Mouse (Mus musculus): ENCODE measurements around the gene Camk2n1. TPM values are rescaled to one million over a fixed set of nuclear protein-coding genes. Genes with fewer than 3 reads are reported as not detected.

The Camk2n1 gene
- polyA plus RNA-seq, 1 experiment, result 12.1 TPM

DNA sequence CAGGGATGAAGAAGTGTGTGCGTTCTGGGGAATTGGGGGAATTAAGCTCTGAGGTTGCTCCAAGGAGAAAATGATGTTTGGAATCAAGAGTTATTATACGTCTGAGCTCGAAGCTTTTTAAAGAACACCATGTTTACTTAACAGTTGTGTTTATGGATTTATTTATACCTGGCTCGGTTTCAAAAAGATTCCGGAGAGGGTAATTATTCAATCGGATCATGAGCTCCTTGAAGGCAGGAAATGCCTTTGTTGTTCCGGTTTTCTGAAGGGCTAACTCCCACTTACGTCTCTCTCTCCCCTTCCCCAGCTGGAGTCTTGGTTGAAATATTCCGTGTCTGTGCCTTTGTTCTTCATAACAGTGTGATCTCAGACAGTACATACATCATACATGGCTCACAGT, 26.8 kb downstream of the Camk2n1 start:
- H3K27ac ChIP-seq (ENCODE audit: insufficient read depth, low read length), result no peak overlapping the region
- H3K4me1 ChIP-seq (ENCODE audit: control insufficient read depth, insufficient read depth, low read length), result peaks cover 1% of the 10 kb centered on the region
- TF ChIP-seq POLR2A (IDR thresholded peaks at IDR 0.05; ENCODE audit: insufficient read depth, low read length) (no peak), EP300 (IDR thresholded peaks at IDR 0.05; ENCODE audit: insufficient read depth, low read depth, low read length) (no peak), CTCF (IDR thresholded peaks at IDR 0.05; ENCODE audit: low read depth, low read length) (no peak)
- H3K9ac ChIP-seq (ENCODE audit: low read depth, poor library complexity, severe bottlenecking), result no peak overlapping the region
- H3K9me3 ChIP-seq (replicated peaks; ENCODE audit: control insufficient read depth, insufficient read depth, low read length, poor library complexity, severe bottlenecking), result no peaks in the 10 kb centered on the region
- no peaks in the 10 kb centered on the region for H3K27me3 ChIP-seq (ENCODE audit: control insufficient read depth, insufficient read depth, low read length, poor library complexity, severe bottlenecking)
- H3K36me3 ChIP-seq (ENCODE audit: control insufficient read depth, insufficient read depth, low read length, poor library complexity, severe bottlenecking), result no peaks in the 10 kb centered on the region
- no peak overlapping the region for H3K4me3 ChIP-seq (ENCODE audit: low read depth, low read length)

DNA sequence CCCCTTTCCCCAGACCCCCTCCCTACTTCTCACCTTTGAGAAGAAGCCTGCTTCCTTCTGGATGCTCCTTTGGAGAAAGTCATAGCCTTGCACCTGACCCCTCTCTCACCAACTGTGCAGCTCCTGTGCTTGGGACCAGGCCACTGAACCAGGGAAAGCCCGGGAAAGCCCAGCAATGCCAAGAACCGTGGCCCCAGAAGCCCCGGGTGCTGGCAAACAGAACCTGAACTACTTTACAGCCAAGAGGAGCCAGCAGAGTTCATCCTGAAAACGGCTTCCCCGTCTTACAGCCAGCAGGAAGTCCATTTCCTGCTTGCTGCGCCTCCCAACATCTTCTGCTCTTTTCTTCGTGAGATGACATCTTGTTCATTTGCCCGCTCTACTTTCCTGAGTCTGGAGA, 28.6 kb downstream of the Camk2n1 start:
- TF ChIP-seq POLR2A (IDR thresholded peaks at IDR 0.05; ENCODE audit: insufficient read depth, low read length), result no peak
- no peak for TF ChIP-seq EP300 (IDR thresholded peaks at IDR 0.05; ENCODE audit: insufficient read depth, low read depth, low read length)
- TF ChIP-seq CTCF (IDR thresholded peaks at IDR 0.05; ENCODE audit: low read depth, low read length), result no peak
- no peaks in the 10 kb centered on the region for H3K4me1 ChIP-seq (ENCODE audit: control insufficient read depth, insufficient read depth, low read length)
- no peak overlapping the region for H3K9ac ChIP-seq (ENCODE audit: low read depth, poor library complexity, severe bottlenecking)
- H3K9me3 ChIP-seq (replicated peaks; ENCODE audit: control insufficient read depth, insufficient read depth, low read length, poor library complexity, severe bottlenecking), result no peaks in the 10 kb centered on the region
- H3K27ac ChIP-seq (ENCODE audit: insufficient read depth, low read length), result no peak overlapping the region
- no peaks in the 10 kb centered on the region for H3K36me3 ChIP-seq (ENCODE audit: control insufficient read depth, insufficient read depth, low read length, poor library complexity, severe bottlenecking)
- H3K4me3 ChIP-seq (ENCODE audit: low read depth, low read length), result no peak overlapping the region
- H3K27me3 ChIP-seq (ENCODE audit: control insufficient read depth, insufficient read depth, low read length, poor library complexity, severe bottlenecking), result no peaks in the 10 kb centered on the region

DNA sequence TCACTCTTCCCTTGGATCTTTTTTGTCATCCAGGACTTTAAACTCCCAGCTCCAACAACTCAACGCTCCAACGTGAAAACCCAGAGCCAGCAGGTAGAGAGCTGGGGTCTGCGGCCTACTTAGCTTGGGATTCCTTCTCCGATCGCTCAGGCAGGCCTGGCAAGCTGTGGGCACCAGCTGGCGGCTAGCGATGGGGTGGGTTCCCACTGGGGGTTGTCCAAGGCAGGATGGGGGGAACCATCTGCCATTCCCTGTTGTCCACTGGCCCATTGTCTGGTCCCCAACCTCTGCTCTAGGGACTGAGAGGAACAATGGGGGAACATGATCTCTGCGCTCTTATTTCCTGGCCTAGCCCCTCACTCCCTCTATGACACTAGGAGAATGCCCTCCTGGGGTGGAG, 34.1 kb downstream of the Camk2n1 start:
- Histone ChIP-seq H3K27ac (ENCODE audit: insufficient read depth, low read length) (no peak overlapping the region), H3K4me1 (ENCODE audit: control insufficient read depth, insufficient read depth, low read length) (no peaks in the 10 kb centered on the region), H3K9ac (ENCODE audit: low read depth, poor library complexity, severe bottlenecking) (no peak overlapping the region), H3K36me3 (ENCODE audit: control insufficient read depth, insufficient read depth, low read length, poor library complexity, severe bottlenecking) (no peaks in the 10 kb centered on the region), H3K27me3 (ENCODE audit: control insufficient read depth, insufficient read depth, low read length, poor library complexity, severe bottlenecking) (no peaks in the 10 kb centered on the region), H3K4me3 (ENCODE audit: low read depth, low read length) (no peak overlapping the region), H3K9me3 (replicated peaks; ENCODE audit: control insufficient read depth, insufficient read depth, low read length, poor library complexity, severe bottlenecking) (no peaks in the 10 kb centered on the region)
- no peak for TF ChIP-seq EP300 (IDR thresholded peaks at IDR 0.05; ENCODE audit: insufficient read depth, low read depth, low read length)
- no peak for TF ChIP-seq CTCF (IDR thresholded peaks at IDR 0.05; ENCODE audit: low read depth, low read length)
- TF ChIP-seq POLR2A (IDR thresholded peaks at IDR 0.05; ENCODE audit: insufficient read depth, low read length), result no peak

DNA sequence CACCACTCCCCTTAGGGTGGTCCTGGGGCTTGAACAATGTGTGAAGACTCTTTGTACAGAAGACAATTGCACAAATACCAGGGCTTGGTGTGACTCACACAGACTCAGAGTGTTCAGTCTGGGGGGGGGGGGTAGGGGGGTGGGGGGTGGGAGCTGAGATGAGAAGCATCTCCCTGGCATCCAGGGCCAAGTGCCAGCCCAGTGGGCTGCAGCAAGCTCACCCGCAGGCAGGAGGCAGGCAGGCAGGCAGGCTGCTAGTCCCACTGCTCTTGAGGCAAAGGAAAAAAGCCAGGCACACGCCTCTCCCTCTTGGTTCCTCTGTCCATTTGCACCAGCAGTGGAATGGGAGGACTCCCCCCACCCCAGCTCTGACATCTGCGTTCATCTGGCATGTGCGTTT, 37.0 kb downstream of the Camk2n1 start:
- Histone ChIP-seq H3K36me3 (ENCODE audit: control insufficient read depth, insufficient read depth, low read length, poor library complexity, severe bottlenecking) (no peaks in the 10 kb centered on the region), H3K27me3 (ENCODE audit: control insufficient read depth, insufficient read depth, low read length, poor library complexity, severe bottlenecking) (no peaks in the 10 kb centered on the region), H3K27ac (ENCODE audit: insufficient read depth, low read length) (no peak overlapping the region), H3K9ac (ENCODE audit: low read depth, poor library complexity, severe bottlenecking) (no peak overlapping the region), H3K4me3 (ENCODE audit: low read depth, low read length) (no peak overlapping the region), H3K9me3 (replicated peaks; ENCODE audit: control insufficient read depth, insufficient read depth, low read length, poor library complexity, severe bottlenecking) (no peaks in the 10 kb centered on the region), H3K4me1 (ENCODE audit: control insufficient read depth, insufficient read depth, low read length) (no peaks in the 10 kb centered on the region)
- TF ChIP-seq CTCF (IDR thresholded peaks at IDR 0.05; ENCODE audit: low read depth, low read length) (no peak), EP300 (IDR thresholded peaks at IDR 0.05; ENCODE audit: insufficient read depth, low read depth, low read length) (no peak), POLR2A (IDR thresholded peaks at IDR 0.05; ENCODE audit: insufficient read depth, low read length) (no peak)

DNA sequence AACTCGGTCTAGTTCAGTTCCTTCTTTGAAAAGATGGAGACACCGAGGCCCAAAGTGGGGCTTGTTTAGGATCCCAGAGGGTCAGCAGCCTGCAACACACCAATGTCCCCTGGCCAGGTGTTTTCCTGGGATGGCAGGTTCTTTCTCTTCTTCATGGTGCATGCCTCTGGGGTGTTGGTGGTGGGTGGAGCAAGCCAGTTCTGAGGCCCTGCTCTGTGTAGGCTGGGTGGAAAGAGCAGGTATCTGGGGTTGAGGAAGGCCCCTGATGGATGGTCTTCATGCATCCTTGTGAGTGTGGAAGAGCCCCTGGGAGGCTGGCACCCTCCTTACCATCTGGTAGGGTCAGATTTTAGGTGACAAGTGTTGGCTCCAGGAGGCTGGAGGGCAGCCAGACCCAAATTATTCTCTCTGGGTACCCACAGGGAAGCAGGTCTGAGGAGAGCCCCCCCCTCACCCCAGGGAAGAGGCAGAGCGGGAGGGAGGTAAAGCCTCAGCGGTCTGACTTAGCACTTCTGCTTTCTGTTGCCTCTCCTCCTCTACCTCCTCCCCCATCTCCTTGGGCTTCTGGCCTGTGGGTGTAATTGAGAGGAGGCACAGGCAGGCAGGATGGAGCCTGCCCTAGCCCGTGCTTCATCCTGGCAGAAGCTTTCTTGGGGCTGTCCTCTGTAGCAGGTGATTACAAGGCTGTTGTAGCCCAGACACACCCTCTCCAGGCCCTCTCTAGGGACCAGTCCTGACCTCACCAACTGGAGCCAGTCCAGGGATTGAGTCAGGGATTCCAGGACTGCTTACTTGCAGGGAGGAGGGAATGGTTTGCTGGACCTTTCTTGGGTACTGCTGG, 39.3 kb downstream of the Camk2n1 start:
- TF ChIP-seq CTCF (IDR thresholded peaks at IDR 0.05; ENCODE audit: low read depth, low read length), result no peak
- TF ChIP-seq EP300 (IDR thresholded peaks at IDR 0.05; ENCODE audit: insufficient read depth, low read depth, low read length), result no peak
- TF ChIP-seq POLR2A (IDR thresholded peaks at IDR 0.05; ENCODE audit: insufficient read depth, low read length), result no peak
- Histone ChIP-seq H3K27me3 (ENCODE audit: control insufficient read depth, insufficient read depth, low read length, poor library complexity, severe bottlenecking) (no peaks in the 10 kb centered on the region), H3K9me3 (replicated peaks; ENCODE audit: control insufficient read depth, insufficient read depth, low read length, poor library complexity, severe bottlenecking) (no peaks in the 10 kb centered on the region), H3K9ac (ENCODE audit: low read depth, poor library complexity, severe bottlenecking) (no peak overlapping the region), H3K27ac (ENCODE audit: insufficient read depth, low read length) (no peak overlapping the region), H3K4me1 (ENCODE audit: control insufficient read depth, insufficient read depth, low read length) (peaks cover 2% of the 10 kb centered on the region), H3K36me3 (ENCODE audit: control insufficient read depth, insufficient read depth, low read length, poor library complexity, severe bottlenecking) (no peaks in the 10 kb centered on the region), H3K4me3 (ENCODE audit: low read depth, low read length) (no peak overlapping the region)

DNA sequence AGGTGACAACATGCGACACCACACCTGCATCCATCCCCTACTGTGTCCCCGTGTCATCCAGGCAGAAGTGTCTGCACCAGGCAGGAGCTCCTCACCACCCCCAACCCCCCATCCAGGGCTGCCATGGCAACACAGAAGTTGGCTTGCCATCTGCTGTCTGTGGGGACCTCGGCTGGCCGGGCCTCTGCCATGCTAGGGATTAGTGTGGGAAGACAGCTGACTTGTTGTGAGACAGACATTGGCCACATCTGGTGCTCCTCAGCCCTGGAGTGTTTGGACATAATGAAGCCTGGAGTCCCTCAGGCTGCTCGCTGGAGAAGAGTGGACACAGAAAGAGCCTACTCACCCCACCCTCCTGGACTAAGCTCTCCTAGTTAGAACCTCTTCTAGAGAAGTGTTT, 40.8 kb downstream of the Camk2n1 start:
- no peak overlapping the region for H3K9ac ChIP-seq (ENCODE audit: low read depth, poor library complexity, severe bottlenecking)
- TF ChIP-seq POLR2A (IDR thresholded peaks at IDR 0.05; ENCODE audit: insufficient read depth, low read length) (no peak), EP300 (IDR thresholded peaks at IDR 0.05; ENCODE audit: insufficient read depth, low read depth, low read length) (no peak), CTCF (IDR thresholded peaks at IDR 0.05; ENCODE audit: low read depth, low read length) (no peak)
- peaks cover 2% of the 10 kb centered on the region for H3K4me1 ChIP-seq (ENCODE audit: control insufficient read depth, insufficient read depth, low read length)
- no peaks in the 10 kb centered on the region for H3K9me3 ChIP-seq (replicated peaks; ENCODE audit: control insufficient read depth, insufficient read depth, low read length, poor library complexity, severe bottlenecking)
- H3K36me3 ChIP-seq (ENCODE audit: control insufficient read depth, insufficient read depth, low read length, poor library complexity, severe bottlenecking), result no peaks in the 10 kb centered on the region
- no peak overlapping the region for H3K27ac ChIP-seq (ENCODE audit: insufficient read depth, low read length)
- no peaks in the 10 kb centered on the region for H3K27me3 ChIP-seq (ENCODE audit: control insufficient read depth, insufficient read depth, low read length, poor library complexity, severe bottlenecking)
- no peak overlapping the region for H3K4me3 ChIP-seq (ENCODE audit: low read depth, low read length)
